Comparison of ENCODE assay signal across 33 mouse cellular contexts in the genomic region with DNA sequence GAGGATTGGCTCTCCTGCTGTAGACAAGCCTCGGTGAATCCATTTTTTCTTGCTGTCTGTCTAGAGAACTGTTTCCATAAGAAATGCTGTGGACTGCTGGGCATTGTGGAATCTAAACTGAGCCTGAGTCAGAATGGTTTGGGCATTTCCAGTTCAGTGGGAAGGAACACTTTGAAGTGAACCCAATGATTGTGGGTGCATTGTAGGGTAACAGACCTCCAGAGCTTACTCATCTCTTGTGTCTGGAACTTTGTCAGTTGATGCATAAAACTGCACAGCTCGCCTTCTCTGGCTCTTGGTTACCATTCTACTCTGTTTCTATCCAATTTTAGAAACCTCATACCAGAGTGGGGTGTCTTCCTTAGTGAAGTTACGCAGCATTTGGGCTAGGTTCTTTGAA. TPM values are rescaled to one million over a fixed set of nuclear protein-coding genes. Genes with fewer than 3 reads are reported as not detected.
DNase-seq lines count a peak whose midpoint lies in the region; ATAC-seq and TF ChIP-seq lines count a peak whose summit lies in the region.
"Had no signal": no experiment of that assay in that cellular context is flagged by ENCODE, and none has a peak within 500 bp of the region (broad histone marks: within the 10 kb centered on the region; RNA-seq: fewer than 3 reads in every experiment).

No protein-coding gene starts in this region.

- H3K36me3 ChIP-seq in kidney, embryonic 16.5 days (ENCODE audit: insufficient read depth, low read length), result peaks cover 33% of the 10 kb centered on the region

- H3K4me3 ChIP-seq in left cerebral cortex, adult 2 months, result no peak overlapping the region
- no peak overlapping the region for H3K4me3 ChIP-seq in kidney, embryonic 16.5 days (ENCODE audit: low read length)
- H3K4me3 ChIP-seq: embryonic facial prominence, embryonic 12.5 days; heart, embryonic 13.5 days; hindbrain, embryonic 15.5 days; limb, embryonic 13.5 days; liver, embryonic 13.5 days; midbrain, embryonic 13.5 days; neural tube, embryonic 13.5 days had no signal

- DNase-seq in frontal cortex, postnatal 36 days (ENCODE audit: low spot score in 2 of 2), result peak; percentile 21 to 50
- no peak for DNase-seq in frontal cortex, postnatal 10 days (ENCODE audit: low spot score in 2 of 2)
- no peak for DNase-seq in left cerebral cortex, adult 2 months (ENCODE audit: extremely low spot score in 1 of 2, low spot score in 2 of 2)
- DNase-seq in left cerebral cortex, postnatal 10 days (ENCODE audit: extremely low spot score in 1 of 2, low spot score in 2 of 2), result no peak
- DNase-seq in right cerebral cortex, adult 2 months (ENCODE audit: low spot score in 2 of 2), result peak; percentile 31 to 36
- no peak for DNase-seq in right cerebral cortex, postnatal 14 days
- peak; percentile 60 for DNase-seq in telencephalon, adult 2 months (ENCODE audit: low read depth, low spot score)
- DNase-seq: adrenal gland, adult 8-10 months; cerebellum, adult 8-10 months; cerebellum, postnatal 36 days; embryo, embryonic 11 days; gastrocnemius, postnatal 36 days; heart, postnatal 10 days; kidney, adult 2 months; kidney, postnatal 4 days; liver, embryonic 13.5 days; lung, adult 18-20 months; thymus, adult 2 months; thymus, postnatal 36 days had no signal

- H3K27me3 ChIP-seq in kidney, embryonic 16.5 days (ENCODE audit: insufficient read depth, low read length), result no peaks in the 10 kb centered on the region
- H3K27me3 ChIP-seq: embryonic facial prominence, embryonic 12.5 days; heart, embryonic 13.5 days; hindbrain, embryonic 15.5 days; limb, embryonic 13.5 days; liver, embryonic 13.5 days; midbrain, embryonic 13.5 days; neural tube, embryonic 13.5 days had no signal

- H3K9ac ChIP-seq in kidney, embryonic 16.5 days (replicated peaks; ENCODE audit: low read length), result no peak overlapping the region
- H3K9ac ChIP-seq: embryonic facial prominence, embryonic 12.5 days; heart, embryonic 13.5 days; hindbrain, embryonic 15.5 days; limb, embryonic 13.5 days; liver, embryonic 13.5 days; midbrain, embryonic 13.5 days; neural tube, embryonic 13.5 days had no signal

- no peak for ATAC-seq in kidney, embryonic 16.5 days (ENCODE audit: low FRiP score, low TSS enrichment)
- ATAC-seq: CD4-positive, CD25-positive, alpha-beta regulatory T cell, adult 4 months; forebrain, embryonic 14.5 days; inflammation-experienced regulatory T-cells, adult 6 months; lung, postnatal 0 days; midbrain, embryonic 13.5 days had no signal

- intact Hi-C loops in left cerebral cortex, adult 2 months (cut with DNase I), result loop anchor here (2.0 kb wide), 1 partner anchor 27 kb away; a partner anchor contains a TSS
- intact Hi-C loops in left cerebral cortex, postnatal 10 days (cut with DNase I), result loop anchor here (2.0 kb wide), 1 partner anchor 79 kb away; a partner anchor contains a TSS

- TF ChIP-seq CTCF in left cerebral cortex, adult 2 months (IDR thresholded peaks at IDR 0.05), result no peak

- H3K4me2 ChIP-seq in kidney, embryonic 16.5 days (replicated peaks; ENCODE audit: low read depth, low read length), result no peak overlapping the region
- H3K4me2 ChIP-seq: embryonic facial prominence, embryonic 12.5 days; heart, embryonic 13.5 days; hindbrain, embryonic 15.5 days; limb, embryonic 13.5 days; liver, embryonic 13.5 days; midbrain, embryonic 13.5 days; neural tube, embryonic 13.5 days had no signal

- H3K9me3 ChIP-seq in kidney, embryonic 16.5 days (ENCODE audit: low read length), result no peaks in the 10 kb centered on the region
- H3K9me3 ChIP-seq: embryonic facial prominence, embryonic 12.5 days; heart, embryonic 13.5 days; hindbrain, embryonic 15.5 days; limb, embryonic 13.5 days; liver, embryonic 13.5 days; midbrain, embryonic 13.5 days; neural tube, embryonic 13.5 days had no signal

- 88% methylated on average over 3 of the region's 3 CpGs for WGBS in kidney, embryonic 16.5 days

- peak overlapping the region; percentile 34; the same call in 1 of the 2 replicates for H3K27ac ChIP-seq in left cerebral cortex, adult 2 months
- no peak overlapping the region for H3K27ac ChIP-seq in kidney, embryonic 16.5 days (ENCODE audit: low read length)
- H3K27ac ChIP-seq: embryonic facial prominence, embryonic 12.5 days; heart, embryonic 13.5 days; hindbrain, embryonic 15.5 days; kidney, postnatal 0 days; limb, embryonic 13.5 days; liver, embryonic 13.5 days; macrophage; midbrain, embryonic 13.5 days; neural tube, embryonic 13.5 days; stomach, postnatal 0 days had no signal

- H3K4me1 ChIP-seq in kidney, embryonic 16.5 days (ENCODE audit: insufficient read depth, low read length), result no peaks in the 10 kb centered on the region
- H3K4me1 ChIP-seq: embryonic facial prominence, embryonic 12.5 days; heart, embryonic 13.5 days; hindbrain, embryonic 15.5 days; limb, embryonic 13.5 days; midbrain, embryonic 13.5 days; neural tube, embryonic 13.5 days had no signal

RNA-seq across cellular contexts. Expression of a gene that starts 27.2 kb away (rescaled TPM):
- total RNA-seq in left cerebral cortex, adult 2 months (2021), result 10 to 100 TPM; 50.2 to 50.3 TPM
- total RNA-seq in left cerebral cortex, postnatal 10 days (2021), result 10 to 100 TPM; 67.1 to 69.7 TPM
- 134 and 139 TPM in 2 replicates for polyA plus RNA-seq in kidney, embryonic 16.5 days (2015; fragmentation: Nextera tagmentation; extraction: Ambion mirVana)

Comparison
In these comparisons a context has a peak if more than half of its experiments do, and no peak if none do; other contexts are left out.
1. DNase-seq: peak in frontal cortex, postnatal 36 days (2 of 2), right cerebral cortex, adult 2 months (2 of 2) and telencephalon, adult 2 months (single experiment); none in frontal cortex, postnatal 10 days (0 of 2), left cerebral cortex, adult 2 months (0 of 2), left cerebral cortex, postnatal 10 days (0 of 2) and right cerebral cortex, postnatal 14 days (single experiment).